Mouse (Mus musculus) C2C12 (cell line): ENCODE measurements around the gene Med12l.

Experiments used
- CTCF ChIP-seq: IDR thresholded peaks from one replicate; pipeline ENCODE4 v1.5.1; 2011; ENCODE audit not compliant: control insufficient read depth, insufficient read depth, insufficient read length
- MAX ChIP-seq: IDR thresholded peaks from one replicate; pipeline ENCODE4 v1.6.1; 2011; ENCODE audit warnings: mild to moderate bottlenecking, control low read depth
- USF1 ChIP-seq: IDR thresholded peaks from one replicate; pipeline ENCODE4 v1.6.1; 2011; ENCODE audit warnings: low read depth, mild to moderate bottlenecking, control low read depth, moderate library complexity

GRCm38 (mm10) chr3:59169215-59169614, 163.6 kb downstream of the Med12l start:
- TF ChIP-seq CTCF (no peak), MAX (no peak), USF1 (no peak)
